Mouse (Mus musculus) large intestine, adult 2 months (tissue): Measurements from ENCODE around the gene Vmn1r231. TPM values are rescaled to one million over a fixed set of nuclear protein-coding genes. Genes with fewer than 3 reads are reported as not detected.
A peak's percentile ranks its signal among the peaks of the same experiment; 100 is the strongest.

Source experiments
- DNase-seq: peaks from one replicate; pipeline ENCODE4 v3.0.0-alpha.2; 2012; ENCODE audit warnings: low read depth, low spot score
- WGBS: fragments of 180-500 bp; shearing (Covaris S2); methylation state at CpG from one replicate; pipeline ENCODE4 v1.1.7; 2018; 5-methylcytosine and 5-hydroxymethylcytosine counted together
- polyA plus RNA-seq: library from polyadenylated mRNA; depleted of rRNA; stranded (reverse); fragments of >200 nt; gene quantifications from 2 replicates; pipeline ENCODE4 v1.2.3, GENCODE M21; 2012; rRNA removed

Vmn1r231 gene
- polyA plus RNA-seq, result not detected in 2 replicates

DNA sequence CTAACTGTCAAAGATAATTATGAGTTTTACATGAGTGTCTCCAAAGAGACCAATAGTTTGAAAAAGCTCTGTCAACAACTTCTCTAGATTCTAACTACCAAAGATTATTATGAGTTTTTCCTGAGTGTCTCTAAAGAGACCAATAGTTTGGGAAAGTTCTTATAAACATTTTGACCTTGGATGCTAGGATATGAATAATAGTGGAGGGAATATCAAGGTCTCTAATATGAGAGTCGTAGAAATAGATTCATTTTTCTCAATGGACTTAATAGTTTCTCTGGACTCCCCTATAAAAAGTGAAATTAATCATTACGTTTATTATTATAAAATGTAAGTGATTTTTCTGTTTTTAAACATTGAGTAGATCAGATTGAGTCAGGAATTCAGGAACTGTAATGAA is at the start of gene Vmn1r231:
Gene Vmn1r231 (minus strand): TSS at position 101 of the 400 bp plus-strand sequence.
- DNase-seq, result no peak
- 52% methylated on average over 2 of the region's 2 CpGs for WGBS

DNA sequence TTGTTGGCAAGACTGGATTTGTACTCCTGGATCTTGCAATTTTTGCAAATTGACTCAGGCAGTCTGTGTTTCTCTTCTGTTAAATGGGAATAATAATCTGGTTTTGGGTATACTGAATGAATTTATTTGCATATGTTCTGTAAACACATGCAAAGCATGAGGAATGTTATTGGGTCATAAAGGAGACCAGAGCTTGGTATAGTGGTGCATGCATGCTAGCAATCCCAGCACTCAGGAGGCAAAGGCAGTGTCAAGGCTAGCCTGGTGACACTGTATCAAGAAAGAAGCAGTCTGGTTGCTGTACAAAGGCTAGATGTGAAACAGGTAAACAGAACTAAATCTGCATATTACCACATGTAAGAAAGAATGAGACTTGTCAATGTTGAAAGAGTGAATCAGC is 41.7 kb upstream of the Vmn1r231 start:
- DNase-seq, result no peak

DNA sequence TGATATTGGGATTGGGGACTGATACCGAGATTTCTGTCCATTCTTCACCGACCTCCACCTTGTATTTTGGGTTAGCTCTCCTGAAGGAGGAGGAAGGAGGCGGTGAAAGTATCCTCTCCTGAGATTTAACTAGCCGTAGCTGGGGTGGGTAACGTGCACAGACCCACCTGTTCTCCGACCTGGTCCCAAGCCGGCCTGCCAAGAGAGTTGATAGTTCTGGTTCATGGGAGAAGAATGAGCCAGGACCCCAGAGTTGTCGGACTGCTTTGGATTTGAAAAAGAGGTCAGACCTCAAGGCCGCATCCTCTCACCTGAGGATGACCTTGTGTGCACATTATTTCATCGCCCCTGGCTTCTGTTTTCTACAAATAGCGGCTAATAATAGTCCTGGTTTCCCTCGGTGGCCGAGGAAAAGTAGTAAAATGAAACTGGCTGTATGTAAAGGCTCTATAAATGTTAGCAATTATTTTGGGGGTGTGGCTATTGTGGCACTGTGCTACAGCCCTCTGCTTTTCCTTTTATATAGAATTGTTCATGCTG is 41.2 kb upstream of the Vmn1r231 start:
- WGBS, result under 1% methylated on average over 13 of the region's 13 CpGs
- DNase-seq, result no peak

DNA sequence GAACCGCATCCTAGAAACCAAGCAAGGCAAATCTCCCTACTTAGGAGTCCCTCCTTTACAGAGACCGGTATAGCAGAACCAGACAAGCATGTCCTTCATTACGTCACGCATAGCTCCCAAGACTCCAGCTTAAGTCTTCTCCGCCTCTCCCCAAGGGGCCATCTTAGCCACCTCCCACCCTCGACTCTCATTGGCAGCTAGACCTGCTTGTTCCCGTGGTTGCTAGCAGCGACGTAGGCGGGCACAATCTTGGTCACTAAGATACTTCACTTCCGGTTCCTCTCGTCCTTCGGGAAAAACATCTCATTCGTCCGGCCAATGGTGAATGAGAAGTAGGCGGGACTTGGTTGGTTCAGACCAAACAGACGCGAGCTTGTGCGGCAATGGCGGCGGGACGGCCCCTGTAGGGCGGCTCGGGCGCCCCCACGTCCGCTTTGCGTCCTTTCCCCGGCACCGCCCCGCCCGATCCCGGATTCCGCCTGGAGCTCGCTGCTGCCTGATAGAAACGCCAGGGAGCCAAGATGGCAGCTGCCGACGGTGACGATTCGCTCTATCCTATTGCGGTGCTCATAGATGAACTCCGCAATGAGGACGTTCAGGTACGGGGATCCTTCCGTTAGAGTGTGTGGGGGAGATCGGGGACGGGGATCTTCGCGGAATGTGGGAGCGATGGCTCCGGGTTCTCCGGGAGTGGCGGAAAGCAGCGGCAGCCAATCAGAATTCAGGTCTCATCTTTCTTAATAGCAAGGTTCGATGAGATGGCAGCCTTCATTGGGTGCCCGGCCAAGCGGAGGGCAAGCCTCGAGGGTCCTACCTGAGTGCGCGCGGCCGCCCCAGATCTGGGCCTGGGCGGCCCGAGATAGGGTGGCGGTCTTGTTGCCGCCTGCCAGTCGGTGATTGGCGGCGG is 40.3 kb upstream of the Vmn1r231 start, which contains the start of gene Ppp2r1a:
Gene Ppp2r1a (plus strand): TSS at position 327 of the 907 bp plus-strand sequence.
- WGBS, result under 1% methylated on average over 69 of the region's 69 CpGs
- peak; percentile 99 for DNase-seq

DNA sequence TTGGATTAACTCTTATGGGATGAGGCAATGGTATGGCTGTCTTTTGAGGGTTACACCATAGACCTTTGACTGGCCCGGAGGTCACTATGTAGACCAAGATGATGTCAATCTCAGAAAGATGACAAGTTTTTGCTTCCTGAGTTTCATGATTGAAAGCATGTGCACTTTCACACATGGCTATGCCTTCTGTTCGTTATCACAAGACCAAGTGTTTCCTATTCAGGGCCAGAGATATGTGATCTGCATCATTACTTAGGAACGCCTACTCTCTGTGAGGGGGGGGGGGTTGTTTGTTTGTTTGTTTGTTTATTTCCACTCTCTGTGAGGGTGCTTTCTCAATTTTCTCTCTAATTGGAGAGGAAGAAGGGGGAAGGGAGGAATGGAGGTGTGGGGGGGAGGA is 39.3 kb upstream of the Vmn1r231 start:
- no peak for DNase-seq
- 24% methylated on average over 3 of the region's 3 CpGs for WGBS

DNA sequence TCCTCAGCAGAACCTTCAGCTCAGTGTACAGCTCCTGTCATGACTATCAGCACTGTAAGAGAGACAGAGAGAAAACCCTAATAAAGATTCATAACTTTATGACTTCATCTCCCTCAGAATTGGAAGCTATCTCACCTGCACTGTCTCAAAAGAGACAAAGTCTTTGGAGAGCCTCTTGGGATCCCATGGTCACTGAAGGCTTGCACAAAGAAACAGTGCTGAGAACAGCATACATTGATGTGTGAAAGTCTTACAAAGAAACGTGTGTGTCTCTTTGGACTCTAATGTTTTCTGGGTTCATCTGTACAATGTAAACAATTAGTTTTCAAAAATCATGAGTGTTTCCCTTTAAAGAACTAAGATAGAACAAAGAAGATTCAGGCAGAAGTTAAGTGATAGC is 14.7 kb upstream of the Vmn1r231 start, which contains the start of gene Vmn1r232:
Gene Vmn1r232 (minus strand): TSS at position 101 of the 400 bp plus-strand sequence.
- DNase-seq, result no peak
- 40% methylated on average over 1 of the region's 1 CpGs for WGBS

DNA sequence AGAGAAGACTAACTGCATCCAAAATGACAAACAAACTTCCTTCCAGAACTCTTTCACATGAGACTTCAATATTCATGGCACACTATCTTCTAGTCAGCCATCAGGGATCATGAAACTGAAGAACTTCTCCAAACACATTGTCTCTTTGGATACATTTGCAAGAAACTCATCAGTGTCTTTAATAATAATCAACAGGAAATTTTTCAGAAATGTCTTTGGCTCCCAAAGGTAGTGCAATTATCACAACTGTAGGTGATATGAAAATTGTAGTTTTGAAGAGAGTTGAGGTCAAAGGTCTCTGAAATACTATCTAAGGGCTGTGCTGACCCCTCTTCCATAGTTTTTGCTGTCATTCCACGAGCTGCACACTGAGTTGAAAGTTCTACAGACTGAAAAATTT is 64.7 kb downstream of the Vmn1r231 start, which contains the start of gene Vmn1r230:
Gene Vmn1r230 (plus strand): TSS at position 301 of the 400 bp plus-strand sequence.
- no peak for DNase-seq
- 4% methylated on average over 1 of the region's 1 CpGs for WGBS

Other genes with a start within 250 kb of the Vmn1r231 start
- not detected in 2 replicates for gene Vmn1r226, start 222.2 kb downstream of the Vmn1r231 start, polyA plus RNA-seq
- gene Vmn1r227, start 175.2 kb downstream of the Vmn1r231 start, polyA plus RNA-seq, result not detected in 2 replicates
- gene Vmn1r228, start 118.9 kb downstream of the Vmn1r231 start, polyA plus RNA-seq, result not detected in 2 replicates
- not detected in 2 replicates for gene Vmn1r229, start 93.5 kb downstream of the Vmn1r231 start, polyA plus RNA-seq
- gene Vmn1r230, start 64.6 kb downstream of the Vmn1r231 start, polyA plus RNA-seq, result not detected in 2 replicates
- gene Vmn1r232, start 14.6 kb upstream of the Vmn1r231 start, polyA plus RNA-seq, result not detected in 2 replicates
- gene Ppp2r1a, start 40.2 kb upstream of the Vmn1r231 start, polyA plus RNA-seq, result 174 TPM in 2 replicates
- not detected in 2 replicates for gene Vmn1r233, start 91.4 kb upstream of the Vmn1r231 start, polyA plus RNA-seq
- 2.4 and 3.4 TPM in 2 replicates for gene Zfp160, start 103.8 kb upstream of the Vmn1r231 start, polyA plus RNA-seq